Mouse (Mus musculus) liver, embryonic 15.5 days (tissue): ENCODE measurements around the gene Taf1a. TPM values are rescaled to one million over a fixed set of nuclear protein-coding genes. Genes with fewer than 3 reads are reported as not detected.
"Not testable (repeated sequence)": the region's sequence is repeated elsewhere in the genome, so short reads cannot be mapped to it uniquely, and the experiment has no call there.

Source experiments
- ATAC-seq: fragments of 200-750 bp; cut with Nextera tagmentation; 2 replicates; pipeline ENCODE4 v1.8.0; 2017; ENCODE audit warnings: moderate number of reproducible peaks, mild to moderate bottlenecking, moderate library complexity; ENCODE audit not compliant: insufficient read depth
- H3K27ac ChIP-seq: fragments of 300-500 bp; sonication (generic); replicated peaks from 2 replicates; pipeline ENCODE4 v1.5.1; 2015; ENCODE audit warnings: mild to moderate bottlenecking, inconsistent platforms
- H3K27me3 ChIP-seq: fragments of 300-500 bp; sonication (generic); 2 replicates; pipeline ENCODE4 v1.6.1; 2015; ENCODE audit warnings: mild to moderate bottlenecking, inconsistent platforms
- H3K36me3 ChIP-seq: fragments of 300-500 bp; sonication (generic); replicated peaks from 2 replicates; pipeline ENCODE4 v1.6.1; 2015; ENCODE audit warnings: moderate library complexity, mild to moderate bottlenecking, inconsistent platforms
- H3K4me1 ChIP-seq: fragments of 300-500 bp; sonication (generic); replicated peaks from 2 replicates; pipeline ENCODE4 v1.6.1; 2015; ENCODE audit warnings: inconsistent platforms
- H3K4me2 ChIP-seq: fragments of 300-500 bp; sonication (generic); 2 replicates; pipeline ENCODE4 v1.6.1; 2015; ENCODE audit warnings: moderate library complexity, mild to moderate bottlenecking, inconsistent platforms
- H3K4me3 ChIP-seq: fragments of 300-500 bp; sonication (generic); replicated peaks from 2 replicates; pipeline ENCODE4 v1.5.1; 2015; ENCODE audit warnings: mild to moderate bottlenecking, inconsistent platforms
- H3K9ac ChIP-seq: fragments of 300-500 bp; sonication (generic); 2 replicates; pipeline ENCODE4 v1.6.1; 2015; ENCODE audit warnings: moderate library complexity, mild to moderate bottlenecking, inconsistent platforms
- H3K9me3 ChIP-seq: fragments of 300-500 bp; sonication (generic); replicated peaks from 2 replicates; pipeline ENCODE4 v1.6.1; 2016; ENCODE audit warnings: inconsistent platforms
- WGBS: fragments of 180-500 bp; shearing (Covaris S2); methylation state at CpG from one replicate; pipeline ENCODE4 v1.1.7; 2015; ENCODE audit warnings: mixed read lengths; ENCODE audit not compliant: insufficient replicate concordance; 5-methylcytosine and 5-hydroxymethylcytosine counted together
- polyA plus RNA-seq: library from polyadenylated mRNA; unstranded; fragments of >200 nt; fragmentation: Nextera tagmentation; extraction: Ambion mirVana; gene quantifications from 2 replicates; pipeline ENCODE4 v1.2.1, GENCODE M21; 2015

Gene Taf1a
- polyA plus RNA-seq, 1 experiment from 2014 or later, result 4.0 TPM

- peaks cover 23% of the 10 kb centered on the region for H3K4me1 ChIP-seq
- peak overlapping the region; percentile 83 for H3K4me3 ChIP-seq
- peak overlapping the region; percentile 94 for H3K4me2 ChIP-seq
- ATAC-seq, result peak; percentile 43
- H3K27ac ChIP-seq, result no peak overlapping the region
- 0 out of 2 replicates have a peak, but pooled peaks cover 16% of the 10 kb centered on the region for H3K36me3 ChIP-seq
- peaks cover 48% of the 10 kb centered on the region for H3K27me3 ChIP-seq
- peak overlapping the region; percentile 76 for H3K9ac ChIP-seq
- WGBS, result 3% methylated on average over 56 of the region's 56 CpGs
- H3K9me3 ChIP-seq, result no peaks in the 10 kb centered on the region
Measured at GRCm38 (mm10) chr1:183368601-183369400, 20.0 kb upstream of the Taf1a start.

- Histone ChIP-seq H3K27me3 (peaks cover 48% of the 10 kb centered on the region), H3K9me3 (no peaks in the 10 kb centered on the region), H3K4me3 (peak within 1 kb of the TSS; percentile 83), H3K4me2 (peak within 1 kb of the TSS; percentile 94), H3K4me1 (peaks cover 23% of the 10 kb centered on the region), H3K27ac (no peak within 1 kb of the TSS), H3K36me3 (0 out of 2 replicates have a peak, but pooled peaks cover 9% of the 10 kb centered on the region), H3K9ac (peak within 1 kb of the TSS; percentile 76)
- WGBS, result under 1% methylated on average over 51 of the region's 51 CpGs
- ATAC-seq, result peak; percentile 99
Measured at GRCm38 (mm10) chr1:183369427-183370014, 19.3 kb upstream of the Taf1a start, which contains the start of gene Mia3. Gene Mia3, minus strand, starts transcription at chr1:183369553.

- WGBS, result 67% methylated on average over 5 of the region's 5 CpGs
- Histone ChIP-seq H3K27ac (no peak overlapping the region), H3K9me3 (no peaks in the 10 kb centered on the region; the same call in 1 of the 2 replicates), H3K27me3 (peaks cover 28% of the 10 kb centered on the region; the same call in 1 of the 2 replicates), H3K36me3 (no peaks in the 10 kb centered on the region), H3K9ac (no peak overlapping the region), H3K4me3 (no peak overlapping the region), H3K4me1 (peaks cover 12% of the 10 kb centered on the region), H3K4me2 (no peak overlapping the region)
- no peak for ATAC-seq
Measured at GRCm38 (mm10) chr1:183374728-183375127, 14.1 kb upstream of the Taf1a start.

- 53% methylated on average over 4 of the region's 4 CpGs for WGBS
- no peaks in the 10 kb centered on the region for H3K36me3 ChIP-seq
- H3K27ac ChIP-seq, result no peak overlapping the region
- H3K4me2 ChIP-seq, result no peak overlapping the region
- peaks cover 6% of the 10 kb centered on the region for H3K4me1 ChIP-seq
- no peaks in the 10 kb centered on the region; the same call in 1 of the 2 replicates for H3K9me3 ChIP-seq
- H3K9ac ChIP-seq, result no peak overlapping the region
- peaks cover 8% of the 10 kb centered on the region; the same call in 1 of the 2 replicates for H3K27me3 ChIP-seq
- no peak overlapping the region for H3K4me3 ChIP-seq
- no peak for ATAC-seq
Measured at GRCm38 (mm10) chr1:183377045-183377444, 11.7 kb upstream of the Taf1a start.

- no peak overlapping the region for H3K4me3 ChIP-seq
- no peak overlapping the region for H3K9ac ChIP-seq
- H3K27me3 ChIP-seq, result peaks cover 3% of the 10 kb centered on the region; the same call in 1 of the 2 replicates
- no peak overlapping the region for H3K4me2 ChIP-seq
- no peaks in the 10 kb centered on the region; the same call in 1 of the 2 replicates for H3K9me3 ChIP-seq
- ATAC-seq, result peak; percentile 73
- 40% methylated on average over 10 of the region's 10 CpGs for WGBS
- no peak overlapping the region for H3K27ac ChIP-seq
- peaks cover 6% of the 10 kb centered on the region for H3K4me1 ChIP-seq
- H3K36me3 ChIP-seq, result no peaks in the 10 kb centered on the region
Measured at GRCm38 (mm10) chr1:183378321-183378941, 10.3 kb upstream of the Taf1a start.

- WGBS, result 80% methylated on average over 3 of the region's 3 CpGs
- not testable (repeated sequence) for H3K4me3 ChIP-seq
Measured at GRCm38 (mm10) chr1:183379376-183379775, 9.4 kb upstream of the Taf1a start.

GRCm38 (mm10) chr1:183381816-183382215 is 7.0 kb upstream of the Taf1a start:
- Histone ChIP-seq H3K27me3 (peaks cover 11% of the 10 kb centered on the region), H3K4me2 (no peak overlapping the region), H3K4me1 (peaks cover 6% of the 10 kb centered on the region), H3K9me3 (no peaks in the 10 kb centered on the region), H3K27ac (no peak overlapping the region), H3K9ac (no peak overlapping the region), H3K36me3 (no peaks in the 10 kb centered on the region), H3K4me3 (no peak overlapping the region)
- no peak for ATAC-seq
- 56% methylated on average over 5 of the region's 5 CpGs for WGBS

More at GRCm38 (mm10) chr1:183379376-183379775, 9.4 kb upstream of the Taf1a start:
- H3K4me1 ChIP-seq, H3K27ac ChIP-seq, H3K9me3 ChIP-seq, H3K4me2 ChIP-seq, H3K36me3 ChIP-seq, H3K9ac ChIP-seq, ATAC-seq, H3K27me3 ChIP-seq: not testable (repeated sequence)

GRCm38 (mm10) chr1:183382621-183383020 is 6.2 kb upstream of the Taf1a start:
- no peak overlapping the region for H3K9ac ChIP-seq
- H3K36me3 ChIP-seq, result no peaks in the 10 kb centered on the region
- no peak overlapping the region for H3K4me2 ChIP-seq
- no peak overlapping the region for H3K4me3 ChIP-seq
- H3K27ac ChIP-seq, result no peak overlapping the region
- H3K4me1 ChIP-seq, result peaks cover 6% of the 10 kb centered on the region
- no peak for ATAC-seq
- WGBS, result 54% methylated on average over 2 of the region's 2 CpGs
- peaks cover 11% of the 10 kb centered on the region for H3K27me3 ChIP-seq
- H3K9me3 ChIP-seq, result no peaks in the 10 kb centered on the region

- ATAC-seq, result not testable (repeated sequence)
Measured at GRCm38 (mm10) chr1:183387421-183387820, 1.4 kb upstream of the Taf1a start.

GRCm38 (mm10) chr1:183403396-183403795 is 14.6 kb downstream of the Taf1a start:
- no peak overlapping the region for H3K9ac ChIP-seq
- peaks cover 64% of the 10 kb centered on the region for H3K36me3 ChIP-seq
- no peak for ATAC-seq

More at GRCm38 (mm10) chr1:183387421-183387820, 1.4 kb upstream of the Taf1a start:
- not testable (repeated sequence) for H3K4me3 ChIP-seq, H3K9me3 ChIP-seq, H3K27ac ChIP-seq, H3K4me2 ChIP-seq, H3K36me3 ChIP-seq, H3K9ac ChIP-seq
- Histone ChIP-seq H3K4me1 (peaks cover 14% of the 10 kb centered on the region), H3K27me3 (peaks cover 11% of the 10 kb centered on the region)
- WGBS, result 78% methylated on average over 3 of the region's 3 CpGs

More at GRCm38 (mm10) chr1:183403396-183403795, 14.6 kb downstream of the Taf1a start:
- Histone ChIP-seq H3K27ac (no peak overlapping the region), H3K9me3 (no peaks in the 10 kb centered on the region), H3K4me1 (no peaks in the 10 kb centered on the region), H3K4me2 (no peak overlapping the region), H3K27me3 (no peaks in the 10 kb centered on the region), H3K4me3 (no peak overlapping the region)
- 66% methylated on average over 3 of the region's 3 CpGs for WGBS
